Mouse (Mus musculus) small intestine, adult 2 months (tissue): ENCODE data around the gene Klf2.

Experiments used
- CTCF ChIP-seq: fragments of 200-500 bp; IDR thresholded peaks from 2 replicates; pipeline ENCODE4 v1.5.1; 2012; ENCODE audit warnings: low read depth, mild to moderate bottlenecking, control low read depth, inconsistent platforms, low read length, moderate library complexity, mixed read lengths; ENCODE audit not compliant: insufficient replicate concordance, insufficient read length; ENCODE audit errors: extremely low read depth
- POLR2A ChIP-seq: fragments of 200-500 bp; IDR thresholded peaks from 2 replicates; pipeline ENCODE4 v1.6.1; 2012; ENCODE audit warnings: low read depth, mild to moderate bottlenecking, control low read depth, inconsistent platforms, low read length, moderate library complexity

- TF ChIP-seq CTCF, result no peak
- TF ChIP-seq POLR2A, result no peak
Measured at GRCm38 (mm10) chr8:72312926-72313518, 5.8 kb upstream of the Klf2 start.
